Mouse (Mus musculus): ENCODE results near the gene Afdn.
"Not testable (repeated sequence)": the region's sequence is repeated elsewhere in the genome, so short reads cannot be mapped to it uniquely, and the experiment has no call there.

The Afdn gene

GRCm38 (mm10) chr17:13739981-13740380 lies 20.4 kb upstream of the Afdn start:
- no peak for DNase-seq (ENCODE audit: low spot score)

GRCm38 (mm10) chr17:13740796-13741195 lies 19.5 kb upstream of the Afdn start:
- no peak for DNase-seq (ENCODE audit: low spot score)

- DNase-seq (ENCODE audit: low spot score) = no peak
Measured at GRCm38 (mm10) chr17:13741611-13742010, 18.7 kb upstream of the Afdn start.

- no peak for DNase-seq (ENCODE audit: low spot score)
Measured at GRCm38 (mm10) chr17:13742334-13742733, 18.0 kb upstream of the Afdn start.

- DNase-seq (ENCODE audit: low spot score) = no peak
Measured at GRCm38 (mm10) chr17:13742941-13743708, 17.2 kb upstream of the Afdn start.

GRCm38 (mm10) chr17:13743709-13744079 lies 16.6 kb upstream of the Afdn start:
- DNase-seq (ENCODE audit: low spot score) = no peak

- no peak for DNase-seq (ENCODE audit: low spot score)
Measured at GRCm38 (mm10) chr17:13744219-13744618, 16.1 kb upstream of the Afdn start.

- peak; percentile 35 for DNase-seq (ENCODE audit: low spot score)
Measured at GRCm38 (mm10) chr17:13744824-13745223, 15.5 kb upstream of the Afdn start.

GRCm38 (mm10) chr17:13745373-13745772 lies 15.0 kb upstream of the Afdn start:
- no peak for DNase-seq (ENCODE audit: low spot score)

GRCm38 (mm10) chr17:13746330-13746729 lies 14.0 kb upstream of the Afdn start:
- DNase-seq (ENCODE audit: low spot score) = no peak

GRCm38 (mm10) chr17:13747681-13748080 lies 12.7 kb upstream of the Afdn start:
- DNase-seq (ENCODE audit: low spot score) = no peak

GRCm38 (mm10) chr17:13749027-13749426 lies 11.3 kb upstream of the Afdn start:
- DNase-seq (ENCODE audit: low spot score) = no peak

- no peak for DNase-seq (ENCODE audit: low spot score)
Measured at GRCm38 (mm10) chr17:13753918-13754317, 6.4 kb upstream of the Afdn start.

GRCm38 (mm10) chr17:13754940-13755339 lies 5.4 kb upstream of the Afdn start:
- no peak for DNase-seq (ENCODE audit: low spot score)

GRCm38 (mm10) chr17:13758586-13758985 lies 1.8 kb upstream of the Afdn start:
- DNase-seq (ENCODE audit: low spot score) = no peak

GRCm38 (mm10) chr17:13759156-13759852 lies 1.0 kb upstream of the Afdn start:
- no peak for DNase-seq (ENCODE audit: low spot score)

GRCm38 (mm10) chr17:13760675-13761178 lies 388 bp downstream of the Afdn start:
- no peak for DNase-seq (ENCODE audit: low spot score)

- no peak for DNase-seq (ENCODE audit: low spot score)
Measured at GRCm38 (mm10) chr17:13761179-13761913, 1.0 kb downstream of the Afdn start, which contains the start of gene Tcte2. Tcte2 (minus strand) TSS chr17:13761825.

GRCm38 (mm10) chr17:13763819-13764218 lies 3.5 kb downstream of the Afdn start:
- DNase-seq (ENCODE audit: low spot score) = no peak

- DNase-seq (ENCODE audit: low spot score) = not testable (repeated sequence)
Measured at GRCm38 (mm10) chr17:13764911-13765310, 4.6 kb downstream of the Afdn start.

- DNase-seq (ENCODE audit: low spot score) = no peak
Measured at GRCm38 (mm10) chr17:13768531-13768930, 8.2 kb downstream of the Afdn start.

- DNase-seq (ENCODE audit: low spot score) = no peak
Measured at GRCm38 (mm10) chr17:13769256-13769655, 8.9 kb downstream of the Afdn start.

GRCm38 (mm10) chr17:13777676-13778075 lies 17.3 kb downstream of the Afdn start:
- no peak for DNase-seq (ENCODE audit: low spot score)

Measured in ovary, postnatal 14 days (tissue).